Mouse (Mus musculus) common myeloid progenitor, adult 5-6 weeks (primary cell): ENCODE data around the gene Ptprm. TPM values are rescaled to one million over a fixed set of nuclear protein-coding genes. Genes with fewer than 3 reads are reported as not detected.

Experiments used
- ATAC-seq: replicated peaks from 2 replicates; pipeline ENCODE4 v1.8.0; 2016; ENCODE audit warnings: low read depth, mild to moderate bottlenecking, moderate TSS enrichment, inconsistent platforms; ENCODE audit not compliant: poor library complexity, severe bottlenecking
- total RNA-seq: library from RNA; stranded (forward); fragments of 200-1000, 187-1606 nt; gene quantifications from 2 replicates; pipeline ENCODE4 v1.2.3, GENCODE M21; 2017

Gene Ptprm
- total RNA-seq, 1 experiment from 2014 or later: 0.14 TPM

- ATAC-seq: no peak
Measured at GRCm38 (mm10) chr17:67102051-67102450, 252.2 kb downstream of the Ptprm start.

GRCm38 (mm10) chr17:67090997-67091396 is 263.3 kb downstream of the Ptprm start:
- ATAC-seq: no peak

GRCm38 (mm10) chr17:67090153-67090552 is 264.1 kb downstream of the Ptprm start:
- no peak for ATAC-seq

- no peak for ATAC-seq
Measured at GRCm38 (mm10) chr17:67089611-67090010, 264.6 kb downstream of the Ptprm start.

DNA sequence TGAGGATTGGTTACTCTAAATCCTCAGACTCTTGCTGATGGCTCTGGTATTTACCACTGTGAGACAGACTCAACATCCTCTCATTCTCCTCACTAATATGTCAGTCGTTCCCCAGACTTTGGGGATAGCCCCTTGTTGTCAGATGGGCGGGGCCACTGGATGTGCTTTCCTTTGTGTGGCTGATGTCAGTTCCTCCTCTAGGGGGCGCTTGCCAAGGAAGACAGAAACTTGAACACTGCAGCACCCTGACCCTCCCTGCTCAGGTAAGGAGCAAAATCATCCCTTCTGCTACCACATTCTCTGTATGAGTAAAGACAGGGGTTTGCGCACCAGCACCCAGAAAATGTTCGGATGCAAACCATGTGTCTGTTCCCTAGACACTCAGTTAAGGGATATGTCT is 266.7 kb downstream of the Ptprm start:
- ATAC-seq: peak; percentile 68

- ATAC-seq: no peak
Measured at GRCm38 (mm10) chr17:67086811-67087210, 267.4 kb downstream of the Ptprm start.

DNA sequence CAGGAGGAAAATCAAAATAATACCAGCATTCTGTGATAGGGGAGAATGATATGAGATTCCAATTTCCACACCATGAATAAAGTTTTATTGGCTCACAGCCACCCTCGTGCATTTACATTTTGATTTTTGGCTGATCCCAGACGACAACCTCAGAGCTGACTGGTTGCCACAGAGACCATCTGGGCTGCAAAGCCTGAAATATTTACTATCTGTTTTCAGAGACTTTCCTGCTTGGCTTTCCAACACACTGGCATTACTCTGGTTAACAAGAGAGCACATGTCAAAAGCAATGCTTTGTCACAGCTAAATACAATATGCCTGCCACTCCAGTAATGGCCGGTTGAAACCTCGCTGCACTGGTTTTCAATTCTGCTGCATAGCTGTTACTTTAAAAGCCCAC is 269.8 kb downstream of the Ptprm start:
- no peak for ATAC-seq

DNA sequence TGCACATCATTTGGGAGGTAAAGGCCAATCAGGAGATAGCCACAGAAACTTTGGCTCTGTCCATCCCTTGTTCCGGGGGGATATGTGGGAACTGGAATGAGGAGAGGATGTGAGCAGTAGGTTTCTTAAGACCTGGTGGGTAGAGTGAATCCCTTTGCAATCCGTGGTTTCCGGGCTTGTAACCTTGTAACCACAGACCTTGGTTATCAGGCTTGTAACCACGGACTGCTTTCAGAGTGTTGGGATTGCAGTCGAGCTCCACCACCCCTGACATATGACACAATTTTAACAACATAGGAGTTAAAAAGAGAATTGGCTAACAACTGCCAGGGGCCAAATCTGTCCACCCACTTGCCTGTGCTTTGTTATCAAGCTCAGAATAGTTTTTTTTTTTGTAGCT is 270.2 kb downstream of the Ptprm start:
- peak; percentile 47; the same call in 1 of the 2 replicates for ATAC-seq

DNA sequence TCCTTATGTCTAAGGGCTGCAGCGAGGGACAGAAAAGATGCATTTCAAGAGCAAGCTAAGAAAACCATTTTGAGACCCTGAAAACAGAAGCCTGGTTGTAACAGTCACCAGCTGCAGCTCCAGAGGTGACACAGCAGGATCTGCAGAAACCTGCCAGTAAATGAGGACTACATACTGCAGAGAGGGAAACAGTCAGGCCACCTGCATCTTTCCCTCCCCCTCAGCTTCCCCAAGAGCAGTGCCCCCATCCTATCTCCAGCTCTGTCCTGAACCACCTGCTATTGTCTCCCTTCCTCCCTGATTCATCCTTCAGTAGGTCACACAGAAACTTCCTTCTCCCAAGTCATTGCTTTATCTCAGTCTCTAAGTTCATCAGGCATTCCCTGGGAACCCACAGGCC is 274.7 kb downstream of the Ptprm start:
- no peak for ATAC-seq

DNA sequence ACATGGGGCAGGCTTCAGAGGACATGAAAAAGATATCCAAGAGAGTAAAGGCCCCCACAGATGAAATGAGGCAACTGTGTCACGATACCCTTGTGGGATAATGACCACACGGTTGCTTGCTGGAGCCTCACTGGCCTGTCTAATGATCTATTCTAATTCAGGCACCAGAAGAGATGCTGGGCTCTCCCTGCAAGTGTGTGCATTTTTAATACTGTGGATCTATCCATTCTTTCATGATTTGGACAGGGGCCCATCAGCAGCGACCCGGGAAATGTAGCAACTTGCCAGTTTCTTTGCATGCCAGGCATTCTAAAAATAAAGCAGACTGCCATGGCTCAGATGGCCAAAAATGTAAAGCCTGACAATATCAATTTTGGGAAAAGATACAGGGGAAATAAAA is 280.7 kb downstream of the Ptprm start:
- no peak for ATAC-seq

DNA sequence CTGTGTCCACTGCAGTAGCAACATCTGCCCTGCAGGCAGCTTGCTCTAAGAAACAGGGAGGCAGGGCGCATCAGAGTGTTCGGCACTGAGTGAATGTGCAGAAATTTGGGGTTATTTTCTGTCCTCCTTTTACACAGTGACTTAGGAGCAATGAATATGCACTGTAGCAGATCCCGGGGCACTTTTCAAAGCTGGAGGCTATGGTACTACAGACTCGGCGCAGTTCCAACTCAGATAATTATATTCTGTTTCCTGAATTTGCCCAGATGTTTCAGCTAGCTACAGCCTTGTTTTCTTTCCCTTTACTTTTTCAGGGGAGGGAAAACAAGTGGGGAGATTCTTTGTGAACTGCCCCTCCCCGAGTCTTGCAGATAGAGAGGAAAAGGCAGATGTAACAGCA is 281.1 kb downstream of the Ptprm start:
- ATAC-seq: no peak

GRCm38 (mm10) chr17:67071231-67072009 is 282.8 kb downstream of the Ptprm start:
- ATAC-seq: no peak

- ATAC-seq: no peak
Measured at GRCm38 (mm10) chr17:67063611-67064010, 290.6 kb downstream of the Ptprm start.

DNA sequence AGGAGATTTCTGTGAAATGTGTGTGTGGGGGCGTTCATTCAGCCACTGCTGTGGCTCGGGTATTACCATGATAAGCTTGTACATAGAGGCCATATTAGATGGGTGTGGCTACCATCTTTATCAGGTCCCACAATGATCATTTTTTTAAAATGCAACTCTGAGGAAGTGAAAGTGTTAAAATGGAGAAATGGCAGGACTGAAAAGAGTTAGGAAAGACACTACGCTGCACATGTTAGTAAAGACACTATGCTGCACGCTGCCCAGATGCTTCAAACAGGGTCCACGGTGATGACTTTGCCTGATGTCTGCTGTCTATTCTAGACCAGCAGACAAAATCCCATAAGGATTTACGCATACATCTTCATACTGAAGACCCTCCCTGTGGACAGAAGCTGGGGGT is 298.6 kb downstream of the Ptprm start:
- peak; percentile 29; the same call in 1 of the 2 replicates for ATAC-seq

DNA sequence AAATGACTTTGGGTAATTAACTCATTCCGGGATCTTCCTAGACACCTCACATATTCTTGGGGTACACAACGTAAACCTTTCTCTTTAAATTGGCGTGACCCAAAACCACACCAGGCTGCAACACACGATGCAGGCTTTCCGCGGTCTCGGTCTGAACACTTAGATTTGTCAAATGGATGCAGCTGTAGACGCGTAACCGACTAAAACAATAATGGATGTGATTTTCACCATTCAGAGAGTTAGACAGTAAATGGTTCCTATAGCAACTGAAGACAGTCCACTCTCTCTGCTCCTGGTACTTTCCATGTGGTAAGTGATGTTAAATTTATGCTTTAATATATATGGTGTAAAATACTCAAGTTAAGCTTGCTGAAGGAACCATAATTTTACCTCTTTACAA is 300.1 kb downstream of the Ptprm start:
- ATAC-seq: no peak

- ATAC-seq: no peak
Measured at GRCm38 (mm10) chr17:67052624-67053314, 301.5 kb downstream of the Ptprm start.

DNA sequence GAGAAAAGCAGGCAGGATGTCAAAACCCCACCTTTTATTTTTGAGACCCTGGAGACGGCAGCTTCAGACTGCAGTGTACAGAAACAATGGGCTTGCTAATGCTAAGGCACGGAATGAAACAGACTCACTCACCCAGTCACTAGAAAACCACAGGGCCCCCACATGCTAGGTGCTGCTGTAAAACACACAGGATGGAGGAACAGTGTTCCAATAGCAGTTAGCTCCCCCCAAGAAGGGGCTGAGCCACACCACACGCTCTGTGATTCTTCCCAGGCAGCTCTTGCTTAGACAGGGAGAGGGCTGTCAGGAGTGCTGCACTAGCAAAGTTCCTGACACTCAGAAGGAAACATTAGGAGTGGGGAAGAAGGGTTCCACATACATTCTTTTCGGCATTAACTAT is 306.6 kb downstream of the Ptprm start:
- ATAC-seq: no peak

GRCm38 (mm10) chr17:67038558-67038957 is 315.7 kb downstream of the Ptprm start:
- no peak for ATAC-seq

GRCm38 (mm10) chr17:67033547-67033946 is 320.7 kb downstream of the Ptprm start:
- no peak for ATAC-seq

DNA sequence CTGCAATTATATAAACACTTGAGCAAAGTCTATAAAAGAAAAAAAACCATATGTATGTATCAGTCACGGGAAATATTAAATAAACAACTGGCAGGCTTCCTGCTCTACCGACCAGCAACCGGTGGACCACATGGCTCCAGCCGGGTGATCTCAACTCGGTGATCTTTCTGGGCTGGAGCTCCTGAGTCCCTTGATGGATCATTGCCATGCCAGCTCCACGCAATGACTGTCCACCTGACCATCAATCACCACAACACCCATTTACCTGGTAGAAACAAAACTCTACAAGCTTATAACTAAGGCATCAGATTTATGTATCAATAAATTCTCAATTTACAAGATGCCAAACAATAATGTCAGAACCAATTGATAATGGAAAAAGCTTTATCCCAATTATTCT is 322.2 kb downstream of the Ptprm start:
- no peak for ATAC-seq

GRCm38 (mm10) chr17:67031341-67031740 is 322.9 kb downstream of the Ptprm start:
- ATAC-seq: no peak

DNA sequence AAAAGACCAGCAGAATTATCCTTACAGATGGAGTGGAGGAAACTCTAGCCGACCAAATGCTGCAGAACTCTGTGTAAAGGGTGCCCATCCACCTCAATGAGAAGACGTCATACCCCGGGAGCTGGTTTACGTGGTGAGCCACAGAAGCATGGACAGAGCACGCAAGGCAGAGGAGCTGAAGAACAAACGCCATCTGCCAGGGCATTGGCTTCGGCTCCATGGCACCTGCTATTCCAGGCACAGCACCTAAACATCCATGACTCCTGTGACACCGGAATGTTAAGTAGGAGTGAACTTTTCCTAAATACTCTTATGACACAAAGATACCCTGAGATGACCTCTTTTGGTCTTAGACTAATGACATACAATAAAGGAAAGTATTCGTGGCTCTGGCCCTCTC is 327.0 kb downstream of the Ptprm start:
- no peak for ATAC-seq
